Mouse (Mus musculus): ENCODE results near the gene 1700109H08Rik.
"Not testable (repeated sequence)": the region's sequence is repeated elsewhere in the genome, so short reads cannot be mapped to it uniquely, and the experiment has no call there.

Gene 1700109H08Rik

GRCm38 (mm10) chr5:3571266-3571665 is at the start of gene 1700109H08Rik:
Gene 1700109H08Rik, plus strand, starts transcription at chr5:3571566.
- DNase-seq = no peak

DNA sequence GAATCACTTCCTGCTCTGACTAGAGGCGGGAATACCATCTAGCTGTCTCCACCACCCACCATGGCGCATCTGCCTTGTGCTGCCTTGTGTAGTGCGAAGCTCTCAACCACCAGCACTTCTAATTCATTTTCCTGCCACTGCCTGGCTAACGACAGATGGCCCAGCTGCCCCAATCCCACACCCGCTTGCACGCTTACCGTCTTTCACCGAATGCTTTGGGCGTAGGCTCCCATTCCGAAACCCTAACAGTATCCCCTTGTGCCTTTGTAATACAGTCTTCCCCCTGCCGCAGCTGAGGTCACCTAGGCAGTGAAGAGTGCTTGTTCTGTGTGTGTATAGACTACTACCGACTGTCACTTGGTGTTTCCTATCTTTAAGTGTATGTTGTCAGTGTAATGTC is 49.6 kb upstream of the 1700109H08Rik start:
- DNase-seq = no peak

- no peak for DNase-seq
Observed at GRCm38 (mm10) chr5:3522826-3523225, 48.5 kb upstream of the 1700109H08Rik start.

DNA sequence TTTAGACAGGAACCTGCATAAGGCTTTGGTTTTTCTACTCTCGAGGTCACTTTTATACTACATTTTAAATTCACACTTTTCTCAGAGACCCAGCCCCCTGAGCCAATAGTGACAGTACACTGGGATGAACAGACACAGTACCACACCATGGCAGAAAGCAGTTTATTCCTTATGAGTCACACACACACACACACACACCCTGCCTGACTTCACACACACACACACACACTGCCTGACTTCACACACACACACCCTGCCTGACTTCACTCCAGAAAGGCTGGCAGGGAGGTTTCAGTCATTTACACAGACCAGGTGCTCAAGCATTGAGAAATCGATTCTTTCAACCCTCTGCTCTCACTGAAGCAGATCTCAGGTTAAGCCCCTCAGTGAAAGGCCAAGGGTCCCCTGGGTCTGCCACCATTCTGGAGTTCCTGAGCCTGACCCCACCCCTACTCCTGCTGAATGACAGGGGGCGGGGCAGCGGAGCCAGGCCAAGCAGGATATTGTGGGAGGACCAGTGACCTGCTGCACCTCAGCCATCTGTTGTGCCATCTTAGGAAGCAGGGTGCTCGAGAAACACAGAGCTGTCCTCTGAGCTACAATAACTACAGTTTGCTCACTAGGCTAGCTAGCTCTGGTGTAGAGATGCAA is 44.2 kb upstream of the 1700109H08Rik start:
- DNase-seq = no peak

DNA sequence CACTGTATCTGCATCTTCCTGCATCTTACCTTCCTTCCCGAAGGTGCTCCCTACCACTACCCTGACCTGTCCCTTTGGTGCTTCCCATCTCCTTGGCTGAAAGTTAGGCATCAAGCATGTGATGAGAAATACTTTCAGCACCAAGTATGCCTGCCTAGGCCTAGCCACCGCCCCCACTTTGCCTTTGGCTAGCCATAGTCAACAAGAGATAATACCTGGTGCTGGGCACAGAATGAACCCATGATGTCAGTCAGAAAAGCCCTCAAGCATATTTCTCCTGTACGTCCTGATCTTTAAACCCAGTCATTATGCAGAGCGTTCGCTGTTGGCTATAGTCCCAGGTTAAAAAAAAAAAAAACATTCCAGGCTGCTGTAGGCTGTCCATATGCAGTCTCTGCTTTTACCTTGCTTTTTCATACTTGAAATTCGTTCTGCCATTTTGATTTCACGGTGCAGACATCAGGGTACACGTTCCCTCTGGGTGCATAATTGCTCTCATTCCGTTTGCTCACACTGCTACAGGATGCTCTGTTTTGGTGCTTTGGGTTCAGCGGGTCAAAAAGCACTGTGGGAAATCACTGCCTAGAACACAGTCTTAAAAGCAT is 41.7 kb upstream of the 1700109H08Rik start:
- no peak for DNase-seq

- not testable (repeated sequence) for DNase-seq
Observed at GRCm38 (mm10) chr5:3532048-3532447, 39.3 kb upstream of the 1700109H08Rik start.

- DNase-seq = no peak
Observed at GRCm38 (mm10) chr5:3536592-3537212, 34.7 kb upstream of the 1700109H08Rik start.

- DNase-seq = no peak
Observed at GRCm38 (mm10) chr5:3538505-3539472, 32.6 kb upstream of the 1700109H08Rik start.

GRCm38 (mm10) chr5:3541871-3542270 is 29.5 kb upstream of the 1700109H08Rik start:
- no peak for DNase-seq

- DNase-seq = peak; percentile 100
Observed at GRCm38 (mm10) chr5:3543629-3544479, 27.5 kb upstream of the 1700109H08Rik start, which contains the start of gene Fam133b. Gene Fam133b, plus strand, starts transcription at chr5:3543833.

DNA sequence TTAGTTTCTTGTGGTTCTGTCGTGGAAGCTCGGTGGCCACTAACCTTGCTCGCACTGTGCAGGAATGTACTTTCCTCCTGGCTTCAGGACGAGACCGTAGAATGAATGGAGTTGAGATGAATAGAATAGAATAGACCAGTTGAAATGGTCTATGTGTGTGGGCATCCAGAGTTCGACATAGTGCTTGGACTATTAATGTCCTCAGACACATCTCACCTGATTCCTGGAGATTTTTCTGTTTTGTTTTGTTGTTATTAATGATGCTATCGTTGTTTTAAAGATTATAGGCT is 26.9 kb upstream of the 1700109H08Rik start:
- DNase-seq = no peak

DNA sequence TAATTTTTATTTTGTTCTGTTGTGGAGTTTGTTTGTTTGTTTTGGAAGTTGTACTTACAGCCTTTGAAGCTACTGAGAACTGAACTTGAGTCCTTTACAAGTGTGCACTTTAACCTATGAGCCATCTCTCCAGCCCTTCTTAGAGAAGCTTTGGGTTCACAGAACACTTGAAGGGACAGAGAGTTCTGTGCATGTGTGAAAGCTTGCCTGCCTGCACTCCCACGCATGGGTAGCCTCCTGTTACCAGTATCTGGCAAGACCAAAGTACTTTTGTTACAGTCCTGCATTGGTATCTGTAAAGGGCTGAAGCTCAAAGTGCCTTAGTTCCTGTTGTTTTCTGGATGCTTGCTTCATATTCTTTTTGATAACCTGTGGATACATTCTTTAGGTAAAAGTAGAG is 25.1 kb upstream of the 1700109H08Rik start:
- DNase-seq = no peak

- no peak for DNase-seq
Observed at GRCm38 (mm10) chr5:3551481-3551880, 19.9 kb upstream of the 1700109H08Rik start.

- no peak for DNase-seq
Observed at GRCm38 (mm10) chr5:3554198-3554597, 17.2 kb upstream of the 1700109H08Rik start.

GRCm38 (mm10) chr5:3574825-3575224 is 3.5 kb downstream of the 1700109H08Rik start:
- DNase-seq = no peak

GRCm38 (mm10) chr5:3577939-3578338 is 6.6 kb downstream of the 1700109H08Rik start:
- no peak for DNase-seq

- DNase-seq = no peak
Observed at GRCm38 (mm10) chr5:3579066-3579465, 7.7 kb downstream of the 1700109H08Rik start.

DNA sequence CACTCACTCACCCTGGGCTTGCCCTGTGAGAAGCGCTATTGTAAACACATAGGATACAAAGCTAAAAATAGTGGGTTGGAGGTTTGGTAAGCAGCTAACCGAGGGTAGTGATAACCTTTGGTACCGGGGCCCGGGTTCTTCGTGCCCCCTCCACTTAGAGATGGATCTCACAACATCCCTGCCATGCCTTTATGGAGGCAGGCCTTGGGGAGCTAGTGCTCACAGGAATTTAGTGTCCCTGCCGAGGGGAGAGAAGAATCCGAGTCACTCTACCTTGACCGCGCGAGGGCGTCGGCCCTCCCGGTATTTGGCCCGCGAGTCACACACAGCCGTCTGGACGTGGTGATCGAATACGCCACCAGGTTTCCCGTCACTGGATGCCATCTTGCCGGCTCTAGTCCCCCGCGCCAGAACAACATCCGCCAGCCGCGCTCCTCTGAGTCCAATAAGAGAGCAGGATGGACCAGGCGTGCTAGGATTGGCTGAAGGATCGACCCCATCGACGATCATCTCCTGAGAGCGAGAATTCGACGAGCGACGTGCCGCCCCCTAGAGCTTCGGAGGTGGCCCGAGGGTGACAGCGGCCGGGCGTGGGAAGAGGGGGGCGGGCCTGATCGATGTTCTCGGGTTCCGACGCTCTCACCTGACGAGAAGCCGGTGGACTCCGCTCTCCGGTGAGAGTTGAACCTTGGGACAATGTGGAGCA is 24.5 kb downstream of the 1700109H08Rik start, which contains the start of gene Pex1:
TSS of gene Pex1 (plus strand) at position 374 of the 706 bp plus-strand sequence.
- peak; percentile 90 for DNase-seq

GRCm38 (mm10) chr5:3596399-3596766 is 25.0 kb downstream of the 1700109H08Rik start, which contains the start of gene Rbm48:
Gene Rbm48, minus strand, starts transcription at chr5:3596585.
- peak; percentile 84 for DNase-seq

DNA sequence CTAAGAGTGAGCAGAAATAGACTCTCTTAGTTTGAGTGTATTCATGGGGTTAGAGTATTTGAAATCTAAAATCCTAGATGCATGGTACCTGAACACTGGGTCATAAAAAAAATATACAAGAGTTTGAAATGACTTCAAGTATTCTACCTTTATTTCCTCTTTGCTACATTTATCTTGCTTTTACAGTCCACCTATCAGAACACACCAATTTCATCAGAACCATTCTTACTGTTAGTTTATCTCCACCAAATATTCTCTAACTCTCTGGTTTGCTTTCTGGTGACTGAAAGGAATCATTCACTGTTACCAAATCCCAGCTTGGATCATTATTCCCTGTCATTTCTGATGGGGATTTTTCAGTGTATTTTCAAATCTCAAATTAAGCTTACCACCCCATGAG is 25.8 kb downstream of the 1700109H08Rik start:
- DNase-seq = no peak

DNA sequence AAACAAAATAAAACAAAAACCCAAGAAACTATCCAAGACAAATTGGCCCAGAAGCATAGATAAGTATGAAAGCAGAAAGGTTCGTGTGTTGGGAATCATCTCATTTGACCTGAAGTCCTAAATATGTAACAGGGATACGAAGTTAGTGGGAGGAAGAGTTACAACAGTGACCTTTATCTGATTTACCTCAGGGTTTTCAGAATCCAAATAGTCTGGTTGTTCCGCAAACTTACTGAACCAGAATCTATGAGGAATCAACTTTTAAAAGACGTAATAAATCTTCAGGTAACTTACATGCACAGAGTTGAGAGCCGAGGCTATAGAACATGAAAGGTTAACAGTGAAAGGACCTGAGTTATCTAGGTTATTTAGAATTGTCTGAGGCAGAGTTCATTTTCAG is 27.4 kb downstream of the 1700109H08Rik start:
- DNase-seq = no peak
